Mouse (Mus musculus) hindbrain, embryonic 11.5 days (tissue): ENCODE data around the gene Tbc1d32. TPM values are rescaled to one million over a fixed set of nuclear protein-coding genes. Genes with fewer than 3 reads are reported as not detected.
A peak's percentile ranks its signal among the peaks of the same experiment; 100 is the strongest.

ENCODE experiments used
- ATAC-seq: fragments of 200-750 bp; cut with Nextera tagmentation; 2 replicates; pipeline ENCODE4 v1.8.0; 2017; ENCODE audit warnings: mild to moderate bottlenecking, moderate TSS enrichment, moderate library complexity; ENCODE audit not compliant: low FRiP score
- DNase-seq: peaks from one replicate; pipeline ENCODE4 v3.0.0-alpha.2; 2015; ENCODE audit warnings: low spot score
- H3K27ac ChIP-seq: fragments of 300-500 bp; sonication (generic); 2 replicates; pipeline ENCODE4 v1.5.1; 2014; ENCODE audit warnings: mild to moderate bottlenecking, low read depth, low read length
- H3K27me3 ChIP-seq: fragments of 300-500 bp; sonication (generic); 2 replicates; pipeline ENCODE4 v1.6.1; 2014; ENCODE audit warnings: mild to moderate bottlenecking, low read length, moderate library complexity, mixed read lengths; ENCODE audit not compliant: control insufficient read depth, insufficient read depth
- H3K36me3 ChIP-seq: fragments of 300-500 bp; sonication (generic); 2 replicates; pipeline ENCODE4 v1.6.1; 2014; ENCODE audit warnings: mild to moderate bottlenecking, low read length, moderate library complexity, mixed read lengths; ENCODE audit not compliant: control insufficient read depth, insufficient read depth
- H3K4me1 ChIP-seq: fragments of 300-500 bp; sonication (generic); replicated peaks from 2 replicates; pipeline ENCODE4 v1.6.1; 2014; ENCODE audit warnings: low read length, mixed read lengths; ENCODE audit not compliant: control insufficient read depth, insufficient read depth
- H3K4me2 ChIP-seq: fragments of 300-500 bp; sonication (generic); replicated peaks from 2 replicates; pipeline ENCODE4 v1.6.1; 2014; ENCODE audit warnings: mild to moderate bottlenecking, low read depth, low read length
- H3K4me3 ChIP-seq: fragments of 300-500 bp; sonication (generic); 2 replicates; pipeline ENCODE4 v1.5.1; 2014; ENCODE audit warnings: low read depth, low read length
- H3K9ac ChIP-seq: fragments of 300-500 bp; sonication (generic); 2 replicates; pipeline ENCODE4 v1.6.1; 2014; ENCODE audit warnings: low read depth, low read length
- H3K9me3 ChIP-seq: fragments of 300-500 bp; sonication (generic); 2 replicates; pipeline ENCODE4 v1.6.1; 2016; ENCODE audit warnings: low read length; ENCODE audit not compliant: control insufficient read depth
- WGBS: fragments of 180-500 bp; shearing (Covaris S2); extraction: QIAGEN DNeasy Blood & Tissue Kit; methylation state at CpG from one replicate; pipeline ENCODE4 v1.1.7; 2014; 5-methylcytosine and 5-hydroxymethylcytosine counted together
- polyA plus RNA-seq: library from polyadenylated mRNA; unstranded; fragments of >200 nt; fragmentation: Nextera tagmentation; extraction: Ambion mirVana; gene quantifications from 2 replicates; pipeline ENCODE4 v1.2.1, GENCODE M21; 2014

Tbc1d32 gene
- polyA plus RNA-seq, 1 experiment from 2014 or later = 3.8 TPM

GRCm38 (mm10) chr10:55979898-55980521, 248.5 kb downstream of the Tbc1d32 start:
- Histone ChIP-seq H3K9me3 (no peaks in the 10 kb centered on the region), H3K27me3 (no peaks in the 10 kb centered on the region), H3K4me2 (no peak overlapping the region), H3K4me1 (no peaks in the 10 kb centered on the region), H3K4me3 (no peak overlapping the region), H3K9ac (no peak overlapping the region), H3K27ac (no peak overlapping the region), H3K36me3 (no peaks in the 10 kb centered on the region)
- ATAC-seq = peak; percentile 72; the same call in 1 of the 2 replicates
- WGBS = 29% methylated on average over 2 of the region's 2 CpGs
- peak; percentile 72 for DNase-seq

DNA sequence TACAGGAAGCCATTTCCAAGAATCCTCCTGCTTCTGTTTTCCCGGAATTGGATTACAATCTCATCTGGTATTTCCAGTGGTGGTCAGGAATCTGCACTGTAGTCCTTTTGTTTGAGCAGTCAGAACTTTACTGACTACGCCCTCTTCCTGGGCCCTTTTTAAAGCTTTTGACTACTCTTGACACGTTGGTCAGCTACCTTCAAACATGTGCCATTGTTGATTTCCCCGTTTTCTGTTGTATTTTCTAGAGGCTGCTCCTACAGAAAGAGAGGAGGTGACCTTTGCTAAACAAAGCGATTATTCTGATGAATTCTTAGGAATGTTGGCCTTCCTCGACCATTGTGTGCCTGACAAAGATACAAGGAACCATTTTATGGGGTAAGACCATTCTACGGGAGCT, 250.5 kb downstream of the Tbc1d32 start:
- 70% methylated on average over 7 of the region's 7 CpGs for WGBS
- H3K9me3 ChIP-seq = no peaks in the 10 kb centered on the region
- no peak overlapping the region for H3K9ac ChIP-seq
- no peak overlapping the region for H3K27ac ChIP-seq
- H3K27me3 ChIP-seq = no peaks in the 10 kb centered on the region
- H3K36me3 ChIP-seq = no peaks in the 10 kb centered on the region
- H3K4me2 ChIP-seq = no peak overlapping the region
- H3K4me3 ChIP-seq = no peak overlapping the region
- ATAC-seq (no peak), DNase-seq (no peak)
- H3K4me1 ChIP-seq = no peaks in the 10 kb centered on the region

Other genes starting within 250 kb of the Tbc1d32 start
- 7.4 and 8.3 TPM in 2 replicates for gene Msl3l2, start 121.8 kb downstream of the Tbc1d32 start, polyA plus RNA-seq
- gene Gja1, start 148.6 kb upstream of the Tbc1d32 start, polyA plus RNA-seq = 160 and 163 TPM in 2 replicates